8 mouse cellular contexts compared by ENCODE assay signal in genomic region chr17:87025269-87025949, GRCm38 (mm10). TPM values are rescaled to one million over a fixed set of nuclear protein-coding genes. Genes with fewer than 3 reads are reported as not detected.
DNase-seq lines count a peak whose midpoint lies in the region; ATAC-seq and TF ChIP-seq lines count a peak whose summit lies in the region.

Gene Pigf (minus strand): TSS chr17:87025406.
Gene Cript (plus strand): TSS chr17:87025550.

- peak; percentile 72 for TF ChIP-seq POLR2A in testis, adult 2 months (IDR thresholded peaks at IDR 0.05; ENCODE audit: control insufficient read depth, low read depth, low read length)

- WGBS in forebrain, embryonic 12.5 days: under 1% methylated on average over 43 of the region's 43 CpGs
- WGBS in heart, postnatal 0 days: under 1% methylated on average over 41 of the region's 43 CpGs
- WGBS in liver, embryonic 16.5 days (ENCODE audit: insufficient replicate concordance): under 1% methylated on average over 43 of the region's 43 CpGs
- WGBS in neural tube, embryonic 13.5 days: under 1% methylated on average over 43 of the region's 43 CpGs

- TF ChIP-seq EP300 in heart, postnatal 0 days (IDR thresholded peaks at IDR 0.05; ENCODE audit: low read depth): no peak

- no peaks in the 10 kb centered on the region for H3K9me3 ChIP-seq in E14TG2a.4 (ENCODE audit: low read length)
- no peaks in the 10 kb centered on the region for H3K9me3 ChIP-seq in forebrain, embryonic 12.5 days
- H3K9me3 ChIP-seq in heart, postnatal 0 days (replicated peaks; ENCODE audit: control insufficient read depth, low read length): no peaks in the 10 kb centered on the region
- no peaks in the 10 kb centered on the region for H3K9me3 ChIP-seq in liver, embryonic 16.5 days (replicated peaks; ENCODE audit: control insufficient read depth, low read length)
- no peaks in the 10 kb centered on the region for H3K9me3 ChIP-seq in neural tube, embryonic 13.5 days

- no peaks in the 10 kb centered on the region for H3K27me3 ChIP-seq in E14TG2a.4 (ENCODE audit: insufficient read depth, low read length)
- H3K27me3 ChIP-seq in forebrain, embryonic 12.5 days: no peaks in the 10 kb centered on the region
- H3K27me3 ChIP-seq in heart, postnatal 0 days (ENCODE audit: control insufficient read depth, insufficient read depth, low read length): no peaks in the 10 kb centered on the region
- H3K27me3 ChIP-seq in liver, embryonic 16.5 days (ENCODE audit: control insufficient read depth, insufficient read depth, low read depth, low read length): no peaks in the 10 kb centered on the region
- H3K27me3 ChIP-seq in neural tube, embryonic 13.5 days: no peaks in the 10 kb centered on the region
- no peaks in the 10 kb centered on the region for H3K27me3 ChIP-seq in testis, adult 2 months (ENCODE audit: control insufficient read depth, insufficient read depth, low read length)

- peaks cover 21% of the 10 kb centered on the region for H3K4me1 ChIP-seq in E14TG2a.4 (replicated peaks; ENCODE audit: low read depth, low read length)
- H3K4me1 ChIP-seq in forebrain, embryonic 12.5 days: peaks cover 20% of the 10 kb centered on the region
- H3K4me1 ChIP-seq in heart, postnatal 0 days (ENCODE audit: control insufficient read depth, insufficient read depth): peaks cover 6% of the 10 kb centered on the region; the same call in 1 of the 2 replicates
- H3K4me1 ChIP-seq in liver, embryonic 16.5 days (ENCODE audit: control insufficient read depth, low read depth, low read length): peaks cover 6% of the 10 kb centered on the region
- H3K4me1 ChIP-seq in neural tube, embryonic 13.5 days (replicated peaks): peaks cover 23% of the 10 kb centered on the region
- no peaks in the 10 kb centered on the region for H3K4me1 ChIP-seq in testis, adult 2 months (ENCODE audit: control insufficient read depth, insufficient read depth, low read length)

- peak within 1 kb of the TSS; percentile 79 for H3K9ac ChIP-seq in forebrain, embryonic 12.5 days
- H3K9ac ChIP-seq in heart, postnatal 0 days (replicated peaks; ENCODE audit: low read depth, low read length): peak within 1 kb of the TSS; percentile 77
- H3K9ac ChIP-seq in liver, embryonic 16.5 days (ENCODE audit: low read depth, low read length): peak within 1 kb of the TSS; percentile 76
- H3K9ac ChIP-seq in neural tube, embryonic 13.5 days: peak within 1 kb of the TSS; percentile 88

- H3K27ac ChIP-seq in forebrain, embryonic 12.5 days: no peak within 1 kb of the TSS
- H3K27ac ChIP-seq in heart, postnatal 0 days (ENCODE audit: low read depth): peak within 1 kb of the TSS; percentile 68
- H3K27ac ChIP-seq in liver, embryonic 16.5 days (ENCODE audit: low read length): peak within 1 kb of the TSS; percentile 56; the same call in 1 of the 2 replicates
- H3K27ac ChIP-seq in neural tube, embryonic 13.5 days (replicated peaks): peak within 1 kb of the TSS; percentile 61
- H3K27ac ChIP-seq in testis, adult 2 months (ENCODE audit: control insufficient read depth, insufficient read depth, low read depth, low read length): peak within 1 kb of the TSS; percentile 95

- peak within 1 kb of the TSS; percentile 96 for H3K4me2 ChIP-seq in forebrain, embryonic 12.5 days
- peak within 1 kb of the TSS; percentile 99 for H3K4me2 ChIP-seq in heart, postnatal 0 days (ENCODE audit: low read depth, low read length)
- H3K4me2 ChIP-seq in liver, embryonic 16.5 days (ENCODE audit: low read depth, low read length): peak within 1 kb of the TSS; percentile 95
- peak within 1 kb of the TSS; percentile 97 for H3K4me2 ChIP-seq in neural tube, embryonic 13.5 days

- peaks cover 43% of the 10 kb centered on the region for H3K36me3 ChIP-seq in E14TG2a.4 (ENCODE audit: insufficient read depth, low read length)
- peaks cover 19% of the 10 kb centered on the region for H3K36me3 ChIP-seq in forebrain, embryonic 12.5 days (replicated peaks)
- H3K36me3 ChIP-seq in heart, postnatal 0 days (replicated peaks; ENCODE audit: control insufficient read depth, insufficient read depth, low read length): peaks cover 10% of the 10 kb centered on the region; the same call in 1 of the 2 replicates
- peaks cover 6% of the 10 kb centered on the region; the same call in 1 of the 2 replicates for H3K36me3 ChIP-seq in liver, embryonic 16.5 days (ENCODE audit: control insufficient read depth, insufficient read depth)
- H3K36me3 ChIP-seq in neural tube, embryonic 13.5 days: peaks cover 25% of the 10 kb centered on the region
- H3K36me3 ChIP-seq in testis, adult 2 months (ENCODE audit: control insufficient read depth, insufficient read depth, low read length): no peaks in the 10 kb centered on the region

- H3K4me3 ChIP-seq in E14TG2a.4 (replicated peaks; ENCODE audit: low read length): peak within 1 kb of the TSS; percentile 95
- H3K4me3 ChIP-seq in forebrain, embryonic 12.5 days (replicated peaks): peak within 1 kb of the TSS; percentile 88
- peak within 1 kb of the TSS; percentile 74 for H3K4me3 ChIP-seq in heart, postnatal 0 days (ENCODE audit: low read depth, low read length)
- H3K4me3 ChIP-seq in liver, embryonic 16.5 days (ENCODE audit: low read depth, low read length): peak within 1 kb of the TSS; percentile 86
- H3K4me3 ChIP-seq in neural tube, embryonic 13.5 days: peak within 1 kb of the TSS; percentile 91
- peak within 1 kb of the TSS; percentile 99 for H3K4me3 ChIP-seq in testis, adult 2 months (ENCODE audit: control insufficient read depth, low read depth, low read length)

- DNase-seq in c-Kit-positive CD71-positive TER-119-positive erythroid progenitor cells, embryonic 14.5 days (ENCODE audit: low spot score): peak; percentile 98
- peak; percentile 99 for DNase-seq in heart, postnatal 0 days (ENCODE audit: low spot score)
- DNase-seq in kidney, postnatal 4 days: peak; percentile 99

- TF ChIP-seq CTCF in E14TG2a.4 (conservative IDR thresholded peaks at IDR 0.05; ENCODE audit: low read length): no peak
- TF ChIP-seq CTCF in heart, postnatal 0 days (IDR thresholded peaks at IDR 0.05; ENCODE audit: low read depth): no peak
- TF ChIP-seq CTCF in testis, adult 2 months (IDR thresholded peaks at IDR 0.05; ENCODE audit: control insufficient read depth, insufficient read depth, insufficient replicate concordance, low read depth, low read length): no peak

- peak; percentile 100 for ATAC-seq in forebrain, embryonic 12.5 days (ENCODE audit: low FRiP score)
- ATAC-seq in heart, postnatal 0 days (ENCODE audit: insufficient read depth, low read depth): peak; percentile 100
- ATAC-seq in liver, embryonic 16.5 days (ENCODE audit: low read depth): peak; percentile 99
- ATAC-seq in neural tube, embryonic 13.5 days (ENCODE audit: low read depth): peak; percentile 99

RNA-seq across cellular contexts. Expression of gene Pigf, which starts in this region (rescaled TPM):
- 36.7 and 39.2 TPM in 2 replicates for polyA plus RNA-seq in forebrain, embryonic 12.5 days (2016; fragmentation: Nextera tagmentation; extraction: Ambion mirVana)
- total RNA-seq in heart, postnatal 0 days (2014; rRNA removed; ENCODE audit: low replicate concordance): 5.0 and 10.1 TPM in 2 replicates
- 9.0 and 12.2 TPM in 2 replicates for polyA plus RNA-seq in heart, postnatal 0 days (2015; fragmentation: Nextera tagmentation; extraction: Ambion mirVana)
- polyA plus RNA-seq in liver, embryonic 16.5 days (2015; fragmentation: Nextera tagmentation; extraction: Ambion mirVana): 10.7 TPM in 2 replicates
- polyA plus RNA-seq in neural tube, embryonic 13.5 days (2015; fragmentation: Nextera tagmentation; extraction: Ambion mirVana): 35.4 and 39.5 TPM in 2 replicates
- polyA plus RNA-seq in testis, adult 2 months (2012; rRNA removed): 86.0 and 112 TPM in 2 replicates

RNA-seq across cellular contexts. Expression of gene Cript, which starts in this region (rescaled TPM):
- 177 and 179 TPM in 2 replicates for polyA plus RNA-seq in forebrain, embryonic 12.5 days (2016; fragmentation: Nextera tagmentation; extraction: Ambion mirVana)
- 34.7 and 40.0 TPM in 2 replicates for total RNA-seq in heart, postnatal 0 days (2014; rRNA removed; ENCODE audit: low replicate concordance)
- 116 and 124 TPM in 2 replicates for polyA plus RNA-seq in heart, postnatal 0 days (2015; fragmentation: Nextera tagmentation; extraction: Ambion mirVana)
- polyA plus RNA-seq in liver, embryonic 16.5 days (2015; fragmentation: Nextera tagmentation; extraction: Ambion mirVana): 57.1 and 62.6 TPM in 2 replicates
- 248 and 258 TPM in 2 replicates for polyA plus RNA-seq in neural tube, embryonic 13.5 days (2015; fragmentation: Nextera tagmentation; extraction: Ambion mirVana)
- polyA plus RNA-seq in testis, adult 2 months (2012; rRNA removed): 39.2 and 58.9 TPM in 2 replicates
